Mouse (Mus musculus) left cerebral cortex, adult 8-10 months (tissue): ENCODE results near the gene Lrriq3. TPM values are rescaled to one million over a fixed set of nuclear protein-coding genes. Genes with fewer than 3 reads are reported as not detected.

Experiments
- total RNA-seq, 4 experiments: library from RNA; stranded (reverse); gene quantifications; 2 replicates each; pipeline ENCODE4 v1.2.4; 2022

The Lrriq3 gene
- total RNA-seq, 4 experiments from 2014 or later: 0.51 to 1.0 (median 0.78) TPM

Other genes starting within 250 kb of the Lrriq3 start
- gene Tnni3k, start 38.0 kb upstream of the Lrriq3 start, total RNA-seq: under 1 TPM; 0.11 to 0.54 (median 0.31) TPM
- 10 to 100 TPM; 25.5 to 29.6 (median 28.7) TPM for gene Fpgt, start within 50 bp of the Lrriq3 start, total RNA-seq